Mouse (Mus musculus) urinary bladder, postnatal 4 days (tissue): ENCODE results near the gene Trip4.
A peak's percentile ranks its signal among the peaks of the same experiment; 100 is the strongest.

Source experiments
- DNase-seq, 2 experiments: peaks; one replicate each; pipeline ENCODE4 v3.0.0; 2021 to 2022; ENCODE audit warnings: low spot score in 2 of 2

Gene Trip4

DNA sequence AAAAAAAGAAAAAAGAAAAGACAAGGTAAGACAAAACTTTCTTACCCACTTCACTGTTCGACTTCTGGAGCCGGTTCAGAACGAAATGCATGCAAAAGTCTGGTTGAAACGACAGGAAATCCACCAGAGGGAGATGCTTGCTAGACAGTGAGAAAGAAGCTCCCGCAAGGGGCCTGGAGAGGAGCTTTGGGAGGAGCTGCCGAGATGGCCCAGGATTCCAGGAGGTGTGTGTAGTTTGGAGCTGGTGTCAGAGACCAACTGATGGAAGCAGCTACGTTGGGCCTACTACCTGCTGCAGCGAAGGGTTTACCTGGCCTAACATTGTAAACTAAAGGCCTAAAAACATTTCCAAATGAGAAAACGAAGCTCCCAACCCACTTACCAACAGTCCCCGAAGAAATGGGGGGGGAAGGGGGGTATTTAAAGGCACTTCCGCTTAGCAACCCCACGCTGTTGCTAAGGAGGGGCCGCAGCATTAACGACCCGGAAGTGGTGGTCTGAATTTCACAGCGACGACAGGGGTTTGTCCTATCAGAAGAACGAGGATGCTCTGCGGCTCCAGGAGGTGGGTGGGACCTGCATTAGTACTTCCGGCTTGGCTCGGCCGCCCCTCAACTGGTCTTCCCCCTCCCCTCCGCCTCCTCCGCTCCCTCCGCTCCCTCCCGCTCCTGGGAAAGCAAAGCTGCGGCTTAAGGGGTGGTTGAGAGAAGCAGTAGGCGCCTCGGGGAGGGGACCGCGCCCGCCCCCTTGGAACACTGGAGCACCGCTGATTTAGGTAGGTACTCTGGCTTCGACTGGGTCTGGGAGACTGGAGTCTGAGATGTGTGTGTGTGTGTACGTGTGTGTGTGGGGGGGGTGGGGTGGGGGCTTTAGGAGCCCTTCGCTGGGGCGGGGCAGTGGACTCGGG, at the start of gene Trip4, which contains the start of gene Csnk1g1:
TSS of gene Trip4 (minus strand) at position 401 of the 907 bp plus-strand sequence.
TSS of gene Csnk1g1 (plus strand) at position 531 of the 907 bp plus-strand sequence.
- peak; percentile 93 to 94 for DNase-seq

DNA sequence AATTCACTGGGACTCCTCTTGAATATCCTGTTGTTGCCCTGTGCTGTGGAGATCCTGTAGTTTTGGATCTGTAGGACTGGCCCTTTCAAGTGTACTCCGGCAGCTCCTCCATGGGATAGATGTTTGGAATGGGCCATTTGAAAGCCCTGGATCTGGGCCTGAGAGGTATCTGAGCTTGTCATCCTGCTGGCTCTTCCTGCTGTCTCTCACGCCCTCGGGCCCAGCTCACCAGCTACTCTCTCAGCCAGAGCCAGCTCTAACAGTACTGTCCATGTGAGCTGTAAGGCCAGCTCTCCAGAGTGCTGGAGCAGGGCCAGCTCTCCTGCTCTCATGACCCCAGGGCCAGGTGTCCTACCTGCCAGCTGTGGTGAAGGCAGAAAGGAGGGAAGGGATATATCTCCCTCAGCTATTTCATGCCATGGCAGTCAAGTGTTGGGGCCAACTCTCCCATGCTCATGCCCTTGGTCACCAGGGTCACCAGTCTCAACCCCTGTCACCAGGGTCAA, 42.5 kb upstream of the Trip4 start:
- DNase-seq = no peak

DNA sequence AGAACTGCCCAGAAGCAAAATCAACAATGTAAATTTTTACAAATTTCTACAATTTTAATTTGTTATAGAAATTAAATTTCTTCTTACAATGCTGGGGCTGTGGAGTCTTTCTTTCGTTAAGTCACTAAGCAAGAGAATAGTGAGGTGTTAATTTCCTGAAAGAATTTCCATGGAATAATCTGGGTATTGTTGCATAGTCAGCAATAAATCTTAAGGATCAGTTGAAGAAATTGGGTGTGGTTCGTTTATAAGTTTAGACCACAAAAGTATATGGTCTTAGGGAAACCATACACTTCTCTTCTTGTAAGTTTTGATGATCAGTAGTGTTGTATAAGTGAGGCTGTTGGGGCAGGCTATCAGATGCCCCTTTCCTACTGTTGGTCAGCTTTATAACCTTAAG, 29.0 kb upstream of the Trip4 start:
- DNase-seq = no peak

DNA sequence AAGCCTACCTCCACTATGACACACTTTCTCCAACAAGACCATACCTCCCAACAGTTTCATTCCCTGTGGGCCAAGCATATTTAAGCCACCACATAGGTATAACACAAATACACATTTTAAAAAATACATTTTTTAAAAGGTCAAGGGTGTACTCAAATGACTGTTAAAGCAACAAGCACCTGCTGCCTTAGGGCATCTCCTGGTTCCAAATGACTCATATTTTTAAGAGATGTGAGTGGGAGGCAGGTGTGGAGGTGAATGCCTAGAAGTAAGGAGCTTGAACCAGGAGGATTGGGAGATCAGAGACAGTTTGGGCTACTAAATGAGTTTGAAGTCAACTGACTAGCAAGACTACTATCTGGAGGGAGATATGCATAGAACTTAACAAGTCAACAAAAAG, 21.2 kb upstream of the Trip4 start:
- DNase-seq = no peak

DNA sequence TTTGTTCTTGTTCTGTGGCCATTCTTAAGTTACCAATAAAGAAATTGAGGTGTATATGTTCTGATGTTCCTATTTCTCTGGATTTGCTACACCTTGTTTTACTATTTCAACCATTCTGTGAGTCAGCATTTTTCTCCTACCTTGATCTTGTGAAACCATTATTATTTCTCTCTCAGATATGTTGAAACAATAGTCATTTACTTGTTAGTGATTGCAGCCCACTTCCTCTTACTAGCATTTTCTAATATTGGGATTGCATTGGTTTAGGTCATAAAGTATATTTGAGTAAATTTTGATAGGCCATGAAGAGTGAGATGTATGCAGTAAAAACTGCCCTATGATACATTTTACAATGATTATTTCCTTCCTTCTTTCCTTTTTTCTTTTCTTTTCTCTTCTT, 19.9 kb upstream of the Trip4 start:
- no peak for DNase-seq

DNA sequence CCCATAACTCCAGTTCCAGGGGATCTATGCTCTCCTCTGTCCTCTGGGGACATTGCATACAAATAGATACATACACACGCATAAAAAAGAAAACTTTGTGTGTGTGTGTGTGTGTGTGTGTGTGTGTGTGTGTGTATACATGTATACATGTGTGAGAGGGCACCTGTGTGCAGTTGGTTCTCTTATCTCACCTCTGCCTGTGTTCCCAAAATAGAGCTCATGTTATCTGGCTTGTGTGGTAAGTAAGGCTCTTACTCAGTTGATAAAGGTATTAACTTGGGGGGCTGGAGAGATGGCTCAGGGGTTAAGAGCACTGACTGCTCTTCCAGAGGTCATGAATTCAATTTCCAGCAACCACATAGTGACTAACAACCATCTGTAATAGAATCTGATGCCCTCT, 8.4 kb upstream of the Trip4 start:
- no peak for DNase-seq

DNA sequence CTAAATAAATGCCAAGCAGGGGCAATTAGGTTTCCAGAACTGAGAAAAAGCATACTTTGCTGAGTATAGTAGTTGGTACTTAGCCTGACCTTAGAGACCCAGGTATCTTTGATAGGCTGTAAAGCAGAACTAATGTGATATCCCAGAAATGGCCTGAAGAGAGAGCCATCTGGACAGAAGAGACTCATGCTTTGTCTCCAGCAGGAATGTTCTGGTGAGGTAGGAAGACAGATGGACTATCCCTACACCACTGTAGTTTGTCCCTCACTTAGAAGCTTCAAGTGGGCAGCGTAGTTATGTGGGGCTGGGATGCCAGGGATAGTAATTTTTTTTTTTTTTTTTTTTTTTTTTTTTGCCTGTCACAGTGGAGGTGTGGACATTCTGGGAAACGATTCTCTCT, 5.4 kb upstream of the Trip4 start:
- no peak for DNase-seq

DNA sequence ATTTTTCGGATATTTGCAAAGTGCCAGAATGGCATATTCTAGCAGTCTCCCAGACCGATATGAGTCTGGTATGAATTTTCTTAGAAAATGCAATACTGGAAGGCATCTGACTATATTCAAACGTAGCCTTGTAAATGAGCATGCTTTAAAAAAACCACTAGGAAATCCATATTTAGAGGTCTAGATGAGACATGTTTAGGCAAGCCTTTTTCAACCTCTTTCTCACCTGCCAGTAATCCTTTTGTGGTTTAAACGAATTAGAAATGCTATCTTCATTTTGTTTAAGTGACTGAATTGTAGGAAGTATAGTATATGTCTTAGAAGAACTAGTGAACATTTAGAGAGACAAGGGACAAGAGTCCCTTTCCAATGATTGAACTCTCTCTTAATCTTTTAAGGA, 1.2 kb upstream of the Trip4 start:
- DNase-seq = no peak

DNA sequence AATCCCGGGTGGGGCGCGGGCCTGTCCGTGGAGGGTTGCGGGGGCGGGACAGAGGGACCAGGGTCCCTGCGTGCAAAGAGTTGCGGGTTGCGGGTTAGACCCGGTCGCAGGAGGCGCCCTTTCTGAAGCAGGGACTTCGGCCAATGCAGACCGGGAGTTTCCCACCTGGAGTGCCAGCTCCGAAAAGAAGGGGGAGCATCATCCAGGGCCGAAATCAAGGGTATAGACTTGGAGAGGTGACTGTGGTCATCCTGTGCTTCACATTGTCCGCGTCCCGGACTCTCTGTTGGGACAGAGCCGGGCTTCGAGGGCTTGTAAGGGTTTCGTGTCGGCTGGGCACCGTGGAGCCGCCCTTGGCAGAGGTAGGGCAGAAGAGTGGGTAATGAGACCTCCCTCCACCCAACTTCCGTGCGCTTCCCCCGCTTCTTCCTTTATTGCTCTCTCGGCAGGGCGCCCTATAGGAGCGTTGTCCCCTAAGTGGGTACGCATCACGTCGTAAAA, 757 bp upstream of the Trip4 start:
- peak; percentile 48 to 63 for DNase-seq

DNA sequence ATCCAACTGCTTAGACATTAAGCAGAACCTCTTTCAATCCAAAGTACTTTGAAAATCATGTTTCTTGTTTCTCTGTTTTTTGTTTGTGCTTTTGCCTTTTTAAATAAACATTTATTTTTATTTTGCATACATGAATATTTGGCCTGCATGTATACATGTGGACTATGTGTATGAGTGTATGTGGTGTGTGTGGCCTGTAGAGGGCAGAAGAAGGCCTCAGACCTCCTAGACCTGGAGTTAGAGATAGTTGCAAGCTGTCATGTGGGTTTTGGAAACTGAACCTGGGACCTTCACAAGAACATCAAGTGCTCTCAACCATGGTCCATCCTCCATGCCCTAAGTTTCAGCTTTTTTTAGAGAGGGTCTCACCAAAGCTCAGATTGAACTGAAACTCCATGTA, 5.2 kb downstream of the Trip4 start:
- DNase-seq = no peak

DNA sequence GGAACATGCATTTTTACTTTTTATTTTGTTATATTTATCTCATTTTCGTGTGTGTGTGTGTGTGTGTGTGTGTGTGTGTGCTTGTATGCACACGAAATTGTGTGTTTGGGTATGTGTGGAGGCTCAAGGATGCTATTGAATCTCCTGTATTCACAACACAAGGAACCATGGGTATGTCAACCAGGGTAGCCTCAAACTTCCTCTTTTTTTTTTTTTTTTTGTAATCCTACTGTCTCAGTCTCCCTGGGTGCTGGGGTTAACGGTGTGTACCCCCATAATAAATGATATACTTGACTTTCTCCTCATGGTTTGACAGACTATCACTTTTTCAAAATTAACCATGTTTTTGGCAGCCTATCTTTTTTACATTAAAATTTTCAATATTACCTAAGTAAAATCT, 5.7 kb downstream of the Trip4 start:
- DNase-seq = no peak

DNA sequence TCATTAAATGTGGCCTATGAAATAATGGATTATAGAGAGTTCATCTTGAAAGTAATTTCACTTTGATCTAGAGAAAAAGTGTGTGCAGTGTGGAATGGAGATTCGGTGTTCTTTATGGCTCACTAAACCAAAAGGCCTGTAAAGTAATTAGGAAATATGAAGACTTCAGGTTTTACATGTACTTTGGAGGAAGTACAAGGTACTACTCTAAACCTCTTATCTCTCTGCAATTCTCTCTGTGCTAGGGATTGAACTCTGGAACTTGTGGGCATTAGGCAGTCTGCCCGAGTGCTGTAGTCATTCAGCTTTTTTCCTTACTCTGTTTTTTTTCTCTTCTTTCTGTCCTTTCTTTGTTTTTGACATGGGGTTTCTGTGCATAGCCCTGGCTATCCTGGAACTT, 11.6 kb downstream of the Trip4 start:
- DNase-seq = no peak

DNA sequence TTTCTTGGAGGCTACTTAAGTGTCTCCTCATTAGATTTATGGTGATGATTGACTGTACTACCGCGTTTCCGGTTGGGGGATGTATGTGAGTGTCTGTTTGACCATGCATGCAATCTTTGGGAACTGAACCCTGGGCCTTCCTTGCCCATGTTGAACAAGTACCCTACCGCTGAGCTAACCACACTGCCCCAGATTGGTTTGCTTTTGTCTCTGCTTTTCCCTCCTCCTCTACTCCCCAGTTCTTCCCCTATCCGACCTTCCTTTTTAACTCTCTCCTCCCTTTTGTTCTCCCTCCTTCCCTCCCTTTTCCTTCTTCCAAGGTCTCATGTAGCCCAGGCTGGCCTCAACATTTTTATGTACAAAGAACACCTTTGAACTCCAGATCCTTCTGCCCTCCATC, 17.5 kb downstream of the Trip4 start:
- no peak for DNase-seq

DNA sequence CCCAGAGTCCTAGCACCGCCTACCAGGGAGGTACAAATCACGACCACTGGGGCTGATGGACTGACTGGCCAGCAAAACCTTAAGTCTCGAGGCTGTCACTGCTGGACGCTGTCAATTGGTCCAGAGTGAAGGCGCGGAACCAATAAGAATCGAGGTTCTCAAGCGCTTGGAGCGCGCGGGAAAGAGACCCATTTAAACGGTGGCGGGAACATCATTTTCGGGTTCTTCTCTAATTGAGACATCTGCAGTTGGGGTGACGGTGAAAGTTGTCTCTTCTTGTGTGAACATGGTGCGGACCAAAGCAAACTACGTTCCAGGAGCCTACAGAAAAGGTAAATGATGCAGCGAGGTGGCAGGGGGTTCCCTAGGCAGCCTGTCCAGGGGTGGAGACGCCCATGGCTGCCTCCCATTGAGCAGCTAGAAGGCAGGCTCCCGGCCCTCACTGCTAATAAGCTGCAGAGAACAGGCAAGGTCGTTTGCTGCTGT, 18.4 kb downstream of the Trip4 start, which contains the start of gene Pclaf:
TSS of gene Pclaf (plus strand) at position 95 of the 486 bp plus-strand sequence.
- peak; percentile 61 to 67 for DNase-seq

DNA sequence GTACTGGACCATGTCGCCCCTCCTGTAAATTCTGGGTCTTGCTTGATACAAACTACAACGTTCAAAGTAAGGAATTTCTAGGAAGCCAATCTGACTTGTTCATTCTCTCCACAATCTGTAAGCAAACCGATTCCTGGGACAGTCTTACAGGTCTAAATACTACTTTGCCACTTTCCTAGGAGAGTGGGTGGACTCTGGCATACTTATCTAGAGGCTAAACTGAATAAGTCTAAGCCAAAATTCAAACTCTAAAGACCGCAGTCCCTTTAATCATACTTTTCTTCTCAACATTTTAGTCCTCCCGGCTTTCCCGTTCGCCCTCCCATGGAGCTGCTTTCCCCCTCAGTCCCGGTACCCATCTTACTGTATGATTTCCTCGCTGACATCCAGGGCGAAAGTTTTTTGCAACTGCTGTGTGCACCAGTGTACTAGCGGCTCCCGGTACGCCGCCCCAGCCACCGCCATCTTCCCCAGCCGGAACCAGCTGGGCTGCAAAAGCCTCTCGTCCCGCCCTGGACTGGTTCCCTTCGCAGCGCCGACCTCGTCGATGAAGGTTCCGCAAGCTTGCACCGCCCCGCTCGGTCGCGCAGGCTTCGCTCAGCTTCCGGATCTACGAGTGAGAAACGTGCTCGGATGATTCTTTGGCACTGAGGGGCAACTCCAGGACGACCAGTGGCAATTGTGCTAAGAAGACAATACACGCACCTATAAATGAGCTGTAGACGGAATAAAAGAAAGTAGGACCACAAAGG, 23.9 kb downstream of the Trip4 start:
- peak; percentile 85 to 93 for DNase-seq

DNA sequence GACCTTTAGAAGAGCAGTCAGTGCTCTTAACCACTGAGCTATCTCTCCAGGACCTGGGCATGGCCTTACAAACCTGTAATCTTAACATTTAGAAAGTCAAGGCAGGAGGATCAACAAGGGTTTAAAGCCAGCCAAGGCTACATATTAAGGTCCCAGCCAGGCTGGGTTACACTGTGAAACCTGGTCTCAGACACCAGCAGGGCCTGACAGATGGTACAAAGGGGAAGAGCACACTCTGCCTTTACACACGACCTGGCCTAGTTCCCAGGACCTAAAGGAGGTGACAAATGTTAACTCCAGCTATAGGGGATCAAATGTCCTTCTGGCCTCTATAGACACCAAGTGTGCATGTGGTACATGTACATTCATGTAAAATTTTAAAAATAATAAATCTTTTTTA, 48.9 kb downstream of the Trip4 start:
- no peak for DNase-seq

DNA sequence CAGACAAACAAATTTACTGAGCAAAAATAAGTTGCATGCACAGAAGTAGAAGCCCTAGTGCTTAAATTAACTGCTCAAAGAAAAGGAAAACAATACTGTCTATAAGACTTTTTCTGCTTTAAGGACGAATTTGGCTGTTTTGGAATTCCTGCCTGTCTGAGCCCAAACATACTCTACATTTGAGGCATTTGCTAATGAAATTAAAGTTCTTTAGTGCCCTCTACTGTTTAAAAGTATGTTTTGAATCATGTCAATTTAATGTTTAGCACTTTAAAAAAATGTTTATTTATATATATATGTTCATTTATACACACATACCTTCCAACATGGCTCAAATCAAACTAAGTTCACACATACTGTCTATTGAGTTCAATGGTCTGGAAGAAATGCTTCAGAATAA, 58.4 kb downstream of the Trip4 start:
- DNase-seq = no peak

DNA sequence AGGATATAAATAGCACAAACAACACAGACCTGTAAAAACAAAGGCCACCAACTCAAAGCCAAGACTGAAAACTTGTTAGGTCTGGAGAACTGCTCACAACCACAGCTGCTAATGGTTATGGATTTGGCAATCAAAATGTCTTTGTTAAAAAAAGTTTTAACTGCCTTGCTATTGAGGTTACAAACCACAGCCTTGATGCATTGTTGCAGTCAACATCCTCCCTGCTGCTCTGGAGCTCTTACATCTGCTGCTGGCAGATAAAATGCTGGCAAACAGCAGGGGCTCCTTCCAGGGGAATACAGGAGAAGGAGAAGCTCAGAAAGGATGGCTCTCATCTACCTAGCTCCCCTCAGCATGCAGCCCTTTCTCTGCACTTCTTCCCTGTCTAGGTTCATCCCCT, 60.4 kb downstream of the Trip4 start:
- DNase-seq = peak in 1 of 2 experiments; percentile 36

DNA sequence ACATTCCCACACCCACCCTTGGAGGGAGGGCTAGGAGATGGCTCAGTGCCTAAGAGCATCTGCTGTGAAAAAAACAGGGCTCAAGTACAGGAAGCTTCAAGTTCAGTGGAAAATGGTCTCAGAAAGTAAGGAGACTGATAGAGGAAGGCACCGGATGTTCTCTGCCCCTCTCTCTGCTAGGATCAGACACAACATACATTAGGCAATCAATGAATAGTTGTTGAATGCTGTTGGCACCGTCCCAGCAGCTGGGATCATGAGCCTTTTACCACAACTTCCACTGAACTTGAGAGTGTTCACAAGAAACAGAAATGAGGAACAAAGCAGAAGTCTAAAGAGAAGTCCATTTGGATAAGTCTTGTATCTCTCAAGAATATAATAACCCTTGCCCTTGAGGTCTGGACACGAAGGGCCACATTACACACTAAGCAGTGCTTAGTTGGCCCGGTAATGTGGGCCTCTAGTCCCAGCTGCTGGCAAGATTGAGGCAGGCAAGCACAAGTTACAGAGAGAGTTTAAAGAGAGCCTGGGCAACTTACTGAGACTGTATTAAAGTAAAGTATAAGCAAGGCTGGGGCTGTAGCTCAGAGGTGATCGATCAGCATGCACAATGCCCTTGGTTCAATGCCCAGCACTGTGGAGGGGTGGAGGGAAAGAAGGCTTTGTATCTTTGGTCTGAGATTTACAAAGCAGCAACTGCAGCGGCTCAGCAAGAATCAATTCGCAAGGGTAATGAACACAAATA, 64.0 kb downstream of the Trip4 start:
- DNase-seq = no peak

DNA sequence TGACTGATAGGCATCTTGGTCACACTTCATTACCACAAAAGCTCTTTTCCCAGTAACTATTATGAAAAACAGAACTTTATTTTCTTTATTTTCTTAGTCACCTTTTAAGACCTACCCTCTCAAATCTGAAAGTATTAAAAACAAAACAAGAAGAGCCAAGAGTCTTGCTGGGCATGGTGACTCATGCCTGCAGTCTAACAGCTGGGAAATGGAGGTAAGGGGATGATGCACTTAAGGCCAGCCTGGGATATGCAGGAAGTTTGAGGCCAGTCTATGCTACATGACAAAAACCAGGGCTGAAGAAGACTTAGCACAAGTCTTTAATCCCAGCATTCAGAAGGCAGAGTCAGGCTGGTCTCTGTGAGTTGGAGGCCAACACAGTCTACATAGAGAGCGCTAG, 68.8 kb downstream of the Trip4 start:
- no peak for DNase-seq

DNA sequence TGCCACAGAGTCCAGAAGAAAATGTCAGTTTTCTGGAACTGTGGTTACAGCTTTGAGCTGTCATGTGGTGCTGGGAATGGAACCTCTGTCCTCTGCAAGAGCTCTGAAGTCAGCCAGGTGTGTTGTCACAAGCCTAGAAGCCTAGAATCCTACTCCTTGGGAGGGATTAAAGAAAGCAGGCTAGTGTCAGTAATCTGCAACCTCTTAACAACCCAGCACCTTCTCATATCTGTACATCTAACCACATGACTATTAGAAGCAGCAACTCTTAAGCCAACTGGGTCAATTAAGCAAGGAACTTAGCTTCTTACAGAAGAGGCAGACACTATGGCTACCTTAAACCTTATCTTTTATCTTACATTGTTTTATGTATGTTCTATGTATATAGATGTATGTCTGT, 71.7 kb downstream of the Trip4 start:
- no peak for DNase-seq
